Mouse (Mus musculus) kidney, adult 2 months (tissue): ENCODE measurements around the gene Lgr6. TPM values are rescaled to one million over a fixed set of nuclear protein-coding genes. Genes with fewer than 3 reads are reported as not detected.

Source experiments
- DNase-seq: peaks from one replicate; pipeline ENCODE4 v3.0.0; 2021
- H3K27ac ChIP-seq: fragments of 200-500 bp; 2 replicates; pipeline ENCODE4 v1.5.1; 2012; ENCODE audit warnings: low read depth, low read length, control low read depth, inconsistent platforms; ENCODE audit not compliant: insufficient read depth
- H3K27me3 ChIP-seq: fragments of 200-500 bp; replicated peaks from 2 replicates; pipeline ENCODE4 v1.6.1; 2012; ENCODE audit warnings: mild to moderate bottlenecking, moderate library complexity, low read length, inconsistent platforms; ENCODE audit not compliant: control insufficient read depth, insufficient read depth
- H3K36me3 ChIP-seq: fragments of 200-500 bp; 2 replicates; pipeline ENCODE4 v1.6.1; 2012; ENCODE audit warnings: mild to moderate bottlenecking, moderate library complexity, low read length, inconsistent platforms; ENCODE audit not compliant: control insufficient read depth, insufficient read depth
- H3K4me1 ChIP-seq: fragments of 200-500 bp; 2 replicates; pipeline ENCODE4 v1.6.1; 2011; ENCODE audit warnings: low read length; ENCODE audit not compliant: control insufficient read depth, insufficient read depth
- H3K4me3 ChIP-seq: fragments of 200-500 bp; 2 replicates; pipeline ENCODE4 v1.5.1; 2011; ENCODE audit warnings: mild to moderate bottlenecking, low read depth, low read length, control low read depth; ENCODE audit not compliant: insufficient read depth
- CTCF ChIP-seq: fragments of 200-500 bp; conservative IDR thresholded peaks from 2 replicates; pipeline ENCODE4 v1.5.1; 2011; ENCODE audit warnings: low read depth, mild to moderate bottlenecking, control low read depth, low read length, moderate library complexity, mixed read lengths; ENCODE audit not compliant: insufficient read depth, insufficient read length
- POLR2A ChIP-seq: fragments of 200-500 bp; IDR thresholded peaks from one replicate; pipeline ENCODE4 v1.6.1; 2011; ENCODE audit warnings: low read depth, low read length, control low read depth
- WGBS: fragments of 180-500 bp; shearing (Covaris S2); methylation state at CpG from one replicate; pipeline ENCODE4 v1.1.7; 2018; 5-methylcytosine and 5-hydroxymethylcytosine counted together
- polyA plus RNA-seq: library from polyadenylated mRNA; depleted of rRNA; stranded (reverse); fragments of >200 nt; gene quantifications from 2 replicates; pipeline ENCODE4 v1.2.3, GENCODE M21; 2012

Gene Lgr6
- polyA plus RNA-seq, 1 experiment = 0.75 TPM

- DNase-seq = peak; percentile 67
- H3K4me3 ChIP-seq = no peak overlapping the region
- TF ChIP-seq POLR2A (no peak), CTCF (peak; percentile 96)
- 18% methylated on average over 6 of the region's 6 CpGs for WGBS
- no peaks in the 10 kb centered on the region for H3K36me3 ChIP-seq
- peaks cover 2% of the 10 kb centered on the region; the same call in 1 of the 2 replicates for H3K27me3 ChIP-seq
- no peak overlapping the region for H3K27ac ChIP-seq
- no peaks in the 10 kb centered on the region for H3K4me1 ChIP-seq
Measured at GRCm38 (mm10) chr1:135110075-135110474, 5.0 kb upstream of the Lgr6 start.

- H3K4me1 ChIP-seq = no peaks in the 10 kb centered on the region
- no peaks in the 10 kb centered on the region for H3K36me3 ChIP-seq
- no peak overlapping the region for H3K4me3 ChIP-seq
- DNase-seq = peak; percentile 23
- TF ChIP-seq CTCF (peak; percentile 58), POLR2A (no peak)
- WGBS = 52% methylated on average over 6 of the region's 6 CpGs
- no peak overlapping the region for H3K27ac ChIP-seq
- peaks cover 3% of the 10 kb centered on the region; the same call in 1 of the 2 replicates for H3K27me3 ChIP-seq
Measured at GRCm38 (mm10) chr1:135108611-135109010, 3.5 kb upstream of the Lgr6 start.

DNA sequence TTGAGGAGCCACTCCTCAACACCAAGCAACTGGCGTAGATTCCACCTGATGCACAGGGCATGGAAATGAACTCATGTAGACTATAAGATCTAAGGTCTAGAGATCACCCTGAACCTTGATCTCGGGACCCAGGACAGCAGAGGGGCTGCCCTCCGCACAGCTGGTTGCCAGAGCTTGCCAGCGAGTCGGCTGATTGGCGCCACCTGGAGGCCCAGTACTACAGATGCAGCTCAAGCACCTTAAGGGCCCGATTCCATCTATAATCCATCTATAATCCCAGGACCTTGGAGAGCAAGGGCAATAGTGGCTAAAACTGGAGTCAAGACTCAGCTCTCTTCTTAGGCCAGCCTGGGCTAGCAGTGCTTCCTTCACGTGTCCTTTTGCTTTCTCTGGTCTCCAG lies 875 bp upstream of the Lgr6 start:
- H3K36me3 ChIP-seq = no peaks in the 10 kb centered on the region
- H3K27ac ChIP-seq = no peak overlapping the region
- 3% methylated on average over 8 of the region's 8 CpGs for WGBS
- no peak overlapping the region for H3K4me3 ChIP-seq
- peak; percentile 58 for DNase-seq
- no peaks in the 10 kb centered on the region for H3K4me1 ChIP-seq
- TF ChIP-seq CTCF (peak; percentile 77), POLR2A (no peak)
- H3K27me3 ChIP-seq = peaks cover 3% of the 10 kb centered on the region; the same call in 1 of the 2 replicates

DNA sequence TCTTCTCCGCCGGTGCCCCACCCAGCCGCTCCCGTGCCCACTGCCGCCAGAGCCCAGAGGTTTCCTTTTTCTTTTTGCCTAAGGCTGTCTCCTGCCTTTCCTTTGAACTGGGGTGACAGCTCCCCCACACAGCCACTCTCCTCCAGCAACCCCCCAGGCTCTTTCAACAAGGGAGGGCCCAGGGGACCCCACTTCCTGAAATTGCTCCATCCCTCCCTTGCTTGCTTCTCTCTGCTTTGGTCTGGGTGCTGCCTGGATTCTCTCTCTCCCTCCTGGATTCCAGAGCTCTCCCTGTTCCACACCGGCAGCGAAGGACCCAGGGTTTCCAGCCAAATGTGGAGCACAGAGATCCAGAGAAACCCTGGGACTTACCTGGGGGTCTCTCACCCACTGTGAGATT lies 4.7 kb downstream of the Lgr6 start:
- Histone ChIP-seq H3K4me1 (no peaks in the 10 kb centered on the region), H3K4me3 (no peak overlapping the region), H3K27ac (no peak overlapping the region), H3K27me3 (peaks cover 3% of the 10 kb centered on the region; the same call in 1 of the 2 replicates), H3K36me3 (no peaks in the 10 kb centered on the region)
- 44% methylated on average over 7 of the region's 7 CpGs for WGBS
- TF ChIP-seq CTCF = no peak
- TF ChIP-seq POLR2A = no peak
- no peak for DNase-seq

DNA sequence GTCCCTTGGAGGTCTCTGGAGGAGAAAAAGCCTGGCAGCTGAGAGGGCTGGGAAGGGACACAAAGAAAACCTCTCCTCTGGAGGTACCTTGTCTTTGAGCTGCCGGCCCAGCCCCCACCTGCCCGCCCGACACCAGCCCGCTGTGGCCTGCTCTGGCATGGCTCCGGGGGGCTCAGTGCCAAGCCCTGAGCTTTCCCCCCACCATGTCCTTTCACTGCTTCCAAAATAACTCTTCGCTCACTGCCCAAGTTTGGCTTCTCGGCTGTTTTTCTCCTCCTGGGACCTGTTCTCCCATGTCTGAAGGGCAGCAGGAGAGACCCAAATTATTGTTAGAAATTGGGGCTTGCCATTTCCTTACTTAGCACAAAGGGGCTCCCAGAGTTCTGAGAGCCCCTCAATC lies 6.6 kb downstream of the Lgr6 start:
- no peaks in the 10 kb centered on the region for H3K36me3 ChIP-seq
- H3K27ac ChIP-seq = no peak overlapping the region
- no peak overlapping the region for H3K4me3 ChIP-seq
- DNase-seq = no peak
- no peaks in the 10 kb centered on the region for H3K4me1 ChIP-seq
- 82% methylated on average over 7 of the region's 7 CpGs for WGBS
- no peaks in the 10 kb centered on the region for H3K27me3 ChIP-seq
- TF ChIP-seq POLR2A (no peak), CTCF (no peak)

- no peaks in the 10 kb centered on the region for H3K36me3 ChIP-seq
- no peak overlapping the region for H3K4me3 ChIP-seq
- H3K4me1 ChIP-seq = no peaks in the 10 kb centered on the region
- no peak for DNase-seq
- no peak for TF ChIP-seq POLR2A
- TF ChIP-seq CTCF = no peak
- no peaks in the 10 kb centered on the region for H3K27me3 ChIP-seq
- H3K27ac ChIP-seq = no peak overlapping the region
- WGBS = 95% methylated on average over 6 of the region's 6 CpGs
Measured at GRCm38 (mm10) chr1:135097441-135097840, 7.6 kb downstream of the Lgr6 start.

- H3K27ac ChIP-seq = no peak overlapping the region
- 86% methylated on average over 11 of the region's 11 CpGs for WGBS
Measured at GRCm38 (mm10) chr1:135096312-135096711, 8.8 kb downstream of the Lgr6 start.

More at GRCm38 (mm10) chr1:135096312-135096711, 8.8 kb downstream of the Lgr6 start:
- TF ChIP-seq POLR2A (no peak), CTCF (no peak)
- Histone ChIP-seq H3K36me3 (no peaks in the 10 kb centered on the region), H3K27me3 (no peaks in the 10 kb centered on the region), H3K4me3 (no peak overlapping the region), H3K4me1 (no peaks in the 10 kb centered on the region)
- DNase-seq = no peak
